Mouse (Mus musculus) neutrophil, adult 83 days (primary cell): Measurements from ENCODE around the gene Mafg. TPM values are rescaled to one million over a fixed set of nuclear protein-coding genes. Genes with fewer than 3 reads are reported as not detected.

Experiments used
- total RNA-seq, 2 experiments: library from RNA; stranded (reverse); gene quantifications; one replicate each; pipeline ENCODE4 v1.2.4; 2023

Gene Mafg
- 100 to 1,000 TPM; 107 to 135 TPM for total RNA-seq

GRCm38 (mm10) chr11:120633520-120634343 lies at the start of gene Mafg:
Mafg (minus strand) TSS chr11:120633600.

GRCm38 (mm10) chr11:120672687-120673593 lies 39.5 kb upstream of the Mafg start, which contains the start of gene Aspscr1:
Aspscr1 (plus strand) TSS chr11:120672973.

GRCm38 (mm10) chr11:120661076-120661460 lies 27.7 kb upstream of the Mafg start, which contains the start of gene Notum:
Notum (minus strand) TSS chr11:120661175.

GRCm38 (mm10) chr11:120648001-120648476 lies 14.6 kb upstream of the Mafg start, which contains the start of gene Myadml2:
Myadml2 (minus strand) TSS chr11:120648158.

GRCm38 (mm10) chr11:120643601-120643987 lies 10.2 kb upstream of the Mafg start, which contains the start of gene Pycr1:
Pycr1 (minus strand) TSS chr11:120643769.

GRCm38 (mm10) chr11:120625152-120625775 lies 8.1 kb downstream of the Mafg start, which contains the start of gene Sirt7:
Sirt7 (minus strand) TSS chr11:120625240.

GRCm38 (mm10) chr11:120617519-120618112 lies 15.8 kb downstream of the Mafg start, which contains the start of gene Pcyt2:
Pcyt2 (minus strand) TSS chr11:120617936.

GRCm38 (mm10) chr11:120608241-120609034 lies 25.0 kb downstream of the Mafg start, which contains the start of gene Npb:
Npb (plus strand) TSS chr11:120608477.

GRCm38 (mm10) chr11:120598283-120598989 lies 35.0 kb downstream of the Mafg start, which contains the start of the genes Alyref and Anapc11:
Alyref (minus strand) TSS chr11:120598365.
Anapc11 (plus strand) TSS chr11:120598421.

GRCm38 (mm10) chr11:120581490-120582267 lies 51.7 kb downstream of the Mafg start, which contains the start of gene Arhgdia:
Arhgdia (minus strand) TSS chr11:120581624.

Other genes starting within 250 kb of the Mafg start
- gene Nploc4, start 195.9 kb downstream of the Mafg start, total RNA-seq, result 10 to 100 TPM; 48.6 to 50.6 TPM
- gene Tspan10, start 191.0 kb downstream of the Mafg start, total RNA-seq, result 1 to 10 TPM in 1 of 2 experiments, not detected in 1; 6.7 TPM
- not detected for gene Pde6g, start 180.1 kb downstream of the Mafg start, total RNA-seq
- gene Oxld1, start 175.5 kb downstream of the Mafg start, total RNA-seq, result 1 to 10 TPM; 4.1 to 7.9 TPM
- 10 to 100 TPM; 12.4 to 14.5 TPM for gene Ccdc137, start 175.5 kb downstream of the Mafg start, total RNA-seq
- gene Arl16, start 166.0 kb downstream of the Mafg start, total RNA-seq, result 10 to 100 TPM in 1 of 2 experiments, 1 to 10 TPM in 1; 8.7 to 10.5 TPM
- 10 to 100 TPM; 18.3 to 23.1 TPM for gene Mrpl12, start 149.0 kb downstream of the Mafg start, total RNA-seq
- 10 to 100 TPM; 16.4 to 19.3 TPM for gene Slc25a10, start 141.8 kb downstream of the Mafg start, total RNA-seq
- not detected for gene Gcgr, start 102.9 kb downstream of the Mafg start, total RNA-seq
- 10 to 100 TPM; 34.2 to 37.3 TPM for gene Mcrip1, start 83.9 kb downstream of the Mafg start, total RNA-seq
- under 1 TPM in 1 of 2 experiments, not detected in 1; 0.75 TPM for gene Ppp1r27, start 82.5 kb downstream of the Mafg start, total RNA-seq
- gene P4hb, start 60.3 kb downstream of the Mafg start, total RNA-seq, result 100 to 1,000 TPM; 266 to 274 TPM
- gene Arhgdia, start 52.0 kb downstream of the Mafg start, total RNA-seq, result 100 to 1,000 TPM; 361 to 393 TPM
- 100 to 1,000 TPM; 143 to 147 TPM for gene Alyref, start 35.2 kb downstream of the Mafg start, total RNA-seq
- gene Anapc11, start 35.2 kb downstream of the Mafg start, total RNA-seq, result 10 to 100 TPM; 49.3 to 52.8 TPM
- gene Npb, start 25.1 kb downstream of the Mafg start, total RNA-seq, result 1 to 10 TPM; 1.2 to 1.5 TPM
- gene Pcyt2, start 15.7 kb downstream of the Mafg start, total RNA-seq, result 10 to 100 TPM; 37.2 to 38.3 TPM
- 100 to 1,000 TPM; 119 to 120 TPM for gene Sirt7, start 8.4 kb downstream of the Mafg start, total RNA-seq
- gene Pycr1, start 10.2 kb upstream of the Mafg start, total RNA-seq, result 1 to 10 TPM; 1.1 to 1.2 TPM
- gene Myadml2, start 14.6 kb upstream of the Mafg start, total RNA-seq, result not detected
- under 1 TPM in 1 of 2 experiments, not detected in 1; 0.39 TPM for gene Notum, start 27.6 kb upstream of the Mafg start, total RNA-seq
- 10 to 100 TPM; 85.4 to 88.2 TPM for gene Aspscr1, start 39.4 kb upstream of the Mafg start, total RNA-seq
- 10 to 100 TPM; 33.5 to 39.0 TPM for gene Cenpx, start 80.1 kb upstream of the Mafg start, total RNA-seq
- gene Lrrc45, start 80.3 kb upstream of the Mafg start, total RNA-seq, result 10 to 100 TPM; 12.8 to 17.1 TPM
- gene Rac3, start 87.9 kb upstream of the Mafg start, total RNA-seq, result under 1 TPM in 1 of 2 experiments, not detected in 1; 0.33 TPM
- gene Dcxr, start 93.7 kb upstream of the Mafg start, total RNA-seq, result 1 to 10 TPM; 8.3 to 8.5 TPM
- gene Cbr2, start 98.5 kb upstream of the Mafg start, total RNA-seq, result 1 to 10 TPM; 7.3 to 9.0 TPM
- gene Hmga1b, start 129.2 kb upstream of the Mafg start, total RNA-seq, result 10 to 100 TPM; 40.0 to 43.8 TPM
- 10 to 100 TPM; 14.0 to 15.3 TPM for gene Rfng, start 150.6 kb upstream of the Mafg start, total RNA-seq
- gene Gps1, start 150.7 kb upstream of the Mafg start, total RNA-seq, result 10 to 100 TPM; 38.0 to 39.9 TPM
- gene Dus1l, start 162.8 kb upstream of the Mafg start, total RNA-seq, result 10 to 100 TPM; 31.0 to 32.0 TPM
- 10 to 100 TPM; 28.3 to 29.7 TPM for gene Fasn, start 190.9 kb upstream of the Mafg start, total RNA-seq